Mouse (Mus musculus) G1E (cell line): ENCODE measurements at regions not wholly inside any gene's neighbourhood (a gene's known extent, or its start where the extent isn't known, plus 50 kb on each side); places are given as distances from the start of the nearest gene placed in this dataset.

ENCODE experiments used
- CTCF ChIP-seq: IDR thresholded peaks from 2 replicates; pipeline ENCODE4 v1.5.1; 2012; ENCODE audit warnings: low read depth, low read length, inconsistent platforms, mixed read lengths
- GATA1 ChIP-seq: IDR thresholded peaks from 2 replicates; pipeline ENCODE4 v1.6.1; 2012; ENCODE audit warnings: borderline replicate concordance, low read length, inconsistent platforms, mixed read lengths
- GATA2 ChIP-seq: IDR thresholded peaks from 2 replicates; pipeline ENCODE4 v1.6.1; 2012; ENCODE audit warnings: low read depth, low read length, inconsistent platforms, borderline replicate concordance
- POLR2AphosphoS5 ChIP-seq: IDR thresholded peaks from 2 replicates; pipeline ENCODE4 v1.6.1; 2012; ENCODE audit warnings: low read depth, low read length, inconsistent platforms; ENCODE audit not compliant: insufficient replicate concordance
- TAL1 ChIP-seq: conservative IDR thresholded peaks from 2 replicates; pipeline ENCODE4 v1.6.1; 2012; ENCODE audit warnings: low read depth, low read length, inconsistent platforms, mixed read lengths

DNA sequence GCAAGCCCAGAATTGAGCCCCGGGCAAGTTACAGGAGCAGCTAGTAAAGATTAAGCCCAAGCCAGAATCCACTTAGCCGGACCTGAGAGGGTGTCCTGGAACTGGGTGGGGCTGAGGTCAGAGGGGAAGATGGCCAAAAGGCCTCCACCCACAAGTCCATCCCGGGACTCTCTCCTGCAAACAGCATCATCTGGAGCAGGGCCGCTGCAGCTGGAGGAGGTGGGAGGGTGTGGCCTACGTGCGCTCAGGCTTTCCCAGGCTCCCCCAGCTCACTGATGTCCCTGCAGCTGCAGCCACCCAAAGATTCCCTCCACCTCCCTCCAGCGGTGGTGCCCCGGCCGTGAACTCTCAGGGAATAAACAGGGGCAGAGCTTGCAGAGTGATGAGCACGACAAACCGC is 80.9 kb upstream of the 1600014C23Rik start:
- no peak for TF ChIP-seq CTCF
- no peak for TF ChIP-seq GATA1
- TF ChIP-seq TAL1, result no peak
- no peak for TF ChIP-seq GATA2
- TF ChIP-seq POLR2AphosphoS5, result no peak
